Mouse (Mus musculus) cerebellum, postnatal 14 days (tissue): ENCODE measurements around the gene Gpr65.

ENCODE experiments used
- DNase-seq, 2 experiments: peaks; one replicate each; pipeline ENCODE4 v3.0.0; 2021; ENCODE audit warnings: mixed read lengths in 2 of 2

Gene Gpr65

DNA sequence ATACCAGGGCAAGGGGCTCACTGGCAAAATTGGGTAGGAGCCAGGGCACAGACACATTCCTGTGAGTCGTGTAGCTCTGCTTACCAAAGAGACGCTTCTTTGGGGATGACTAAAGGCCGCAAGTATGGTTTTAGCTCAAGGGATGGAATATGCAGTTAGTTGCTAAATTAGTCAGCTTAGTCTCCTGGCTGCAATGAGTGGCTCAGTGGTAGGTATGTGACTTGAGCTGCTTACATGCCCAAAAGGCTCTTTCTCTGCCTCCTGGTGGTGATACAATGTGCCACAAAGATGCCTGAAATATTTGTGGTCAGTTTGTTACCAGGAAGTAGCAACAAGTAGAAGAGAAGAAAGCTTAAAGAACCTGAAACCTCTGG, 15.0 kb downstream of the Gpr65 start:
- DNase-seq: no peak

DNA sequence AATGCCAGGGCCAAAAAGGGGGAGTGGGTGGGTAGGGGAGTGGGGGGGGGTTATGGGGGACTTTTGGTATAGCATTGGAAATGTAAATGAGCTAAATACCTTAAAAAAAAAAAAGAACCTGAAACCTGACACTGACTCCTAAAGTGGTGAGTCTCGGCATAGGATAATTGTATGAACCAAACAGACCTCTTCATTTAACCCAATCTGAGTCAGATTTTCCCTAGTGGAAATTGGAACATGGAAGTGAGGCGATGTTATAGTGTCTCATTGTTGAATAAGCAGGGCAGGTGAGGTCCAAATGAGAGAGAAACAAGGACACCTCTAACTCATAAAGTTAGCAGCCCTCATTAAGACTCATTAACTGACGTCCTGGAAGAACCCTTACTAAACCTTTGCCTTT, 16.0 kb downstream of the Gpr65 start:
- no peak for DNase-seq

GRCm38 (mm10) chr12:98290475-98290874, 22.0 kb downstream of the Gpr65 start:
- DNase-seq: no peak

- DNase-seq: no peak
These were observed 23.8 kb downstream of the Gpr65 start for GRCm38 (mm10) chr12:98292278-98292677.

DNA sequence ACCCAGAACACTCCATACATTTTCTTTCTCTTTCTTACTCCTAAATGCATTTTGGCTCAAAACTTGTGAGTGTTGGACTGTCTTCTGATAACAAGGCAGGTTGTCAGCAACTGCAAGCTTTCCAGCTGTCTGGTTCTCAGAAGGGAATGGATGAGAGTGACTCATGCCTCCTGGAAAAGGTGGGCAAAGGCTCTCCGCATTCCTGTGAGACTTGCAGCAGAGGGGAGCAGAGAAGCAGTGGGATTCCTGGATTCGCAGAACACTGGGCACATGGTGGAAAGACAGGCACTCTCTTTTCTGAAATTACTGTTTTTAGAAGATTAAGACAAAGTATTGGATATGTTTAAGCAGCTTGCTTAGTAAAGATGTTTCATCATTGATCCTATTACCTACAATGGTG, 25.8 kb downstream of the Gpr65 start:
- no peak for DNase-seq

DNA sequence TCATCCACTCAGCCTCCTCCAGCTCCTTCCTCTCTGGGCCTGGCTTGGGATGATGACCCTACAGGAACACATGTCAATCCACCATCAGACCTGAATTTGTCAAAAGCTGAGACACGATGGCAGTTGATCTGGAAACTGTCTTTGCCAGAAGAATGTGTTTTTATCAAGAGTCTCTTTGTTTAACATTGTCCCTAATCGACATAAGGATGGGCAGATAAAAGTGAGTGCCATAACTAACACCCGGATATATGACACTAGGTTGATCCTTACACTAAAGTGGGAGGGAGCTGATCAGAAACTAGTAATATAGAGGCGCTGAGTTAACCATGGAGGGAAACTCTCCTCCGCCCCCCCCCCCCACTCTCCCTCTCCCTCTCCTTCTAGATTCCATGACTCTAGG, 33.5 kb downstream of the Gpr65 start:
- DNase-seq: no peak

DNA sequence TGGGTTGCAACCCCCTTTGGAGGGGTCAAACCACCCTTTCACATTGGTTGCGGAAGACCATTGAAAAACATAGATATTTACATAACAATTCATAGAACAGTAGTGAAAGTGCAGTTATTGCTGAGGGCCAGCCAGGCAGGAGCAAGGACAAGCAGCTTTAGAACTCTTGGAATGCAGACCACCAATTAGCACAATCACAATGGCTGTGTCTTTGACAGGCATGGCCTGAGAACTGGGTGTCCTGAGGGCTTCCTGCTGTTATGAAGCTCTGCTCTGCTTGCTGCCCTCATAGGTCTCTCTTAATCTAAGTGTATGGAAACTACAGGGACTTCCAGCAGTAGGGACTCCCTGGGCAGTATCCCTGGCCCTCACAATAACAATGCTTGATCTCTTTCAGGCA, 34.6 kb downstream of the Gpr65 start:
- DNase-seq: no peak

- DNase-seq: peak; percentile 70 to 84
These were observed 38.9 kb downstream of the Gpr65 start for GRCm38 (mm10) chr12:98307179-98307915.

GRCm38 (mm10) chr12:98311376-98312083, 43.1 kb downstream of the Gpr65 start:
- no peak for DNase-seq

DNA sequence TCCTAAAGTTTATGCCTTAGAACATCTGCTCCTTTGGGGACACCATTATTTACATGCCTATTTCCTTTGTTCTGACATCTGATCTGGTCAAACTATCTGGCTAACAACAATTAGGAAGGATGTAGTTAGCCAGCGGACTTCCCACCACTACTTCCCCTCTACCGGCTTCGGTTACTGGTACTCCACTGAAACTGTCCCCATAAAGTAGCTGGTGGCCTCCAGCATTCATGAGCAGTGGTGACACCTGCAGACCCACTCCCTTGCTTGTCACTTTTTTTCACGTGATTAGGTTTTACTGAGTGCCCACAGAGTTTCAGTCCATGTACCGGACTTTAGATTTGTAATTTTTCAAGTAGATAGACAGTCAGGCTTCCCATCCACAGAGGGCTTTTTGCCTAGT, 47.5 kb downstream of the Gpr65 start:
- no peak for DNase-seq

GRCm38 (mm10) chr12:98317718-98318340, 49.4 kb downstream of the Gpr65 start:
- no peak for DNase-seq

DNA sequence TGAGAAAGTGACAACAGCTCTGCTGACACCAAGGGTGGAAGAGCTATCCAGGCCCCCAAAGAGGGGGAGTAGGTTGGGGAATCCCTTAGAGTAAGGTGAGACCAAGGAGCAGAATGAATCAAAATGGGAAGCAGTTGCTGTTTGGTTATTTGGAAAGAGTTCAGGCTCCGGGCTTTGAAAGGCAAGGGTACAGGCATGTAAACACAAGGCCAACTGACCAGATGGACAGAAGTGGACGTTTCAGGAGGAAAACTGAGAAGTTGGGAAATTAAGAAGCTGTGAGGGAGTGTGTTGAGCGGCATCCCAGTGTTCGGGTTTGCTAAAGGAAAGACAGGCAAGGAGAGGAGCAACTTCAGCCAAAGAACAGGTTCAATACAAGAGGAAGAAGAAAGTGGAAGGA, 54.0 kb downstream of the Gpr65 start:
- DNase-seq: peak in 1 of 2 experiments; percentile 30

GRCm38 (mm10) chr12:98324170-98324569, 55.7 kb downstream of the Gpr65 start:
- DNase-seq: peak; percentile 56 to 74
